Mouse (Mus musculus) lung, postnatal 0 days (tissue): Measurements from ENCODE around the gene Tprkb.
"Not testable (repeated sequence)": the region's sequence is repeated elsewhere in the genome, so short reads cannot be mapped to it uniquely, and the experiment has no call there.

Source experiments
- CTCF ChIP-seq: IDR thresholded peaks from 2 replicates; pipeline ENCODE4 v1.5.1; 2016; ENCODE audit warnings: antibody characterized with exemption, mild to moderate bottlenecking
- EP300 ChIP-seq: IDR thresholded peaks from 2 replicates; pipeline ENCODE4 v1.6.1; 2016; ENCODE audit warnings: antibody characterized with exemption, mild to moderate bottlenecking, control low read depth

DNA sequence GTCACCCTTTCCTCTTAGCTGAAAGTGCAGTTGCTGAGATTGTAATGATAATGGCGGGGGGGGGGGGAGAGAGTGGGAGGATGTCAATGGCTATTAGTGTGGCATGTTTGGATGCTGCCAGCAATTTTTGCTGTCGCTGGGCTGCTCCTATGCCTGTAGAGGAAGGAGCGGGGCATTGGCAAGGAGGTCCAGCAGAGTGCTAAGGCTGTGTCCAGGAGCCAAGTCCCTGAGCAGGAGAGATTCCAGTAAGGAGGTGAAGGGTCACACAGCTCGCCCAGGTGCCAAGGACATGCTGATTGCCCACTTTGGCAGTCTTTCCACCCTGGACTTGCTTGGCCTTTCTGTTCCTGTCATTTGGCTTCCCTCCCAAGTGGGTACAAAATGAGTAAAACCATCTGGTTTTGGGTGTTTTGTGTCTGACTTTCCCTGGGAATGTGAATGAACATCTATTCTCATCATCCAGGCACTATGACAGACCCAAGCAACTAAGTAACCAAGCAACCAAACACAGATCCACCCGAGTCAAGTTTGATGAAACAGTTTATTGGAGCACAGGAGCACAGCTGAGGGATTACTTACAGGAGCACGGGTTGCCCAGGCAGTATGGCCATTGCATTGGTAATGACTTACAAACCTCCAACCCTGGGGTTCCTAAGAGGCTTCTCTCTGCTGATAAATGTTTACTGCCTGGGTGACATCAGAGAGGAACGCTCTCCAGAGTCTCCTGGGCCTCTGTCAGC lies 46.6 kb upstream of the Tprkb start:
- TF ChIP-seq CTCF, EP300: not testable (repeated sequence)
